9 mouse cellular contexts compared by ENCODE assay signal in the genomic region with DNA sequence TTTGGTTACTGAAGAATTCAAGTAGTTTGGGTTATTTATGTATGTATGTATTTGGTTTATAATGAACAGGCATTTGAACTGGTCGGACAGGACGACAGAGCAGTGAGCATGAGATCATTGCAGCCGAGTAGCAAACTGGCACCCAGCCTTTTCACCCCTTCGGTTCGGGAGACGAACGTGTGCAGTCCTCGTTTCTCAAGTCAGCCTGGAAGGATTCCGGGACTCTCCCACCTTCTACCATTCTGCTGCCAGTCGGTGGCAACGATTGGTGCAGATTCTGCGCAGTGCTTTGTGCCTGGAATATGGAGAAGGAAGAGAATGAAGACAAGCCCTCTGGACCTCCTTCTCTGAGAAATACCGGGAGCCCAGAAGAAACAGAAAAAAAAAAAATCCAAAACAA. TPM values are rescaled to one million over a fixed set of nuclear protein-coding genes. Genes with fewer than 3 reads are reported as not detected.
DNase-seq lines count a peak whose midpoint lies in the region; ATAC-seq and TF ChIP-seq lines count a peak whose summit lies in the region.
"Had no signal": no experiment of that assay in that cellular context is flagged by ENCODE, and none has a peak within 500 bp of the region (broad histone marks: within the 10 kb centered on the region; RNA-seq: fewer than 3 reads in every experiment).

No protein-coding gene starts in this region.

- H3K4me2 ChIP-seq in intestine, embryonic 15.5 days (replicated peaks), result no peak overlapping the region
- H3K4me2 ChIP-seq: limb, embryonic 12.5 days had no signal

- H3K9me3 ChIP-seq in intestine, embryonic 15.5 days, result no peaks in the 10 kb centered on the region

- peak overlapping the region; percentile 27; the same call in 1 of the 2 replicates for H3K4me3 ChIP-seq in kidney, adult 2 months (ENCODE audit: insufficient read depth, low read depth, low read length)
- H3K4me3 ChIP-seq in intestine, embryonic 15.5 days (replicated peaks), result no peak overlapping the region
- H3K4me3 ChIP-seq: limb, embryonic 12.5 days had no signal

- no peak for ATAC-seq in intestine, embryonic 15.5 days
- ATAC-seq in megakaryocyte, adult 5-6 weeks (ENCODE audit: poor library complexity, severe bottlenecking), result no peak

- H3K4me1 ChIP-seq in kidney, adult 2 months (ENCODE audit: control insufficient read depth, insufficient read depth, low read length), result no peaks in the 10 kb centered on the region
- H3K4me1 ChIP-seq in intestine, embryonic 15.5 days (replicated peaks), result no peaks in the 10 kb centered on the region

- TF ChIP-seq CTCF in kidney, adult 2 months (conservative IDR thresholded peaks at IDR 0.05; ENCODE audit: insufficient read depth, insufficient read length, low read depth, low read length), result no peak

- no peak overlapping the region for H3K27ac ChIP-seq in kidney, adult 2 months (ENCODE audit: insufficient read depth, low read depth, low read length)
- H3K27ac ChIP-seq in intestine, embryonic 15.5 days, result no peak overlapping the region

- no peak for TF ChIP-seq POLR2A in kidney, adult 2 months (IDR thresholded peaks at IDR 0.05; ENCODE audit: low read depth, low read length)

- no peak overlapping the region for H3K9ac ChIP-seq in intestine, embryonic 15.5 days
- H3K9ac ChIP-seq: limb, embryonic 12.5 days had no signal

- no peaks in the 10 kb centered on the region for H3K27me3 ChIP-seq in kidney, adult 2 months (replicated peaks; ENCODE audit: control insufficient read depth, insufficient read depth, low read length)
- no peaks in the 10 kb centered on the region for H3K27me3 ChIP-seq in intestine, embryonic 15.5 days (replicated peaks)
- H3K27me3 ChIP-seq: limb, embryonic 12.5 days had no signal

- intact Hi-C loops in left cerebral cortex, postnatal 14 days (cut with DNase I), result loop anchor here (1.0 to 10.0 kb wide), 8 partner anchors 37 to 563 kb away; no protein-coding TSS in a partner anchor

- 57% methylated on average over 13 of the region's 13 CpGs for WGBS in kidney, adult 2 months
- WGBS in intestine, embryonic 15.5 days, result 83% methylated on average over 13 of the region's 13 CpGs

- no peaks in the 10 kb centered on the region for H3K36me3 ChIP-seq in kidney, adult 2 months (ENCODE audit: control insufficient read depth, insufficient read depth, low read length)
- H3K36me3 ChIP-seq in intestine, embryonic 15.5 days, result no peaks in the 10 kb centered on the region
- H3K36me3 ChIP-seq: limb, embryonic 12.5 days had no signal

- peak; percentile 19 for DNase-seq in adipocyte (ENCODE audit: low spot score)
- DNase-seq in cerebellum, adult 11 months, result peak; percentile 85
- peak; percentile 59 to 69 for DNase-seq in frontal cortex, postnatal 25 days (ENCODE audit: low spot score in 2 of 2)
- peak; percentile 38 for DNase-seq in kidney, adult 2 months
- DNase-seq in left cerebral cortex, postnatal 14 days (ENCODE audit: low spot score in 2 of 2), result peak; percentile 81 to 94
- DNase-seq in ovary, postnatal 10 days (ENCODE audit: low spot score), result peak; percentile 43

RNA-seq across cellular contexts. Expression of a gene that starts 7.3 kb away (rescaled TPM):
- polyA plus RNA-seq in kidney, adult 2 months (2012; rRNA removed), result not detected in 2 replicates
- total RNA-seq in left cerebral cortex, postnatal 14 days (2021), result not detected
- polyA plus RNA-seq in intestine, embryonic 15.5 days (2015; fragmentation: Nextera tagmentation; extraction: Ambion mirVana), result not detected in 2 replicates
- total RNA-seq in megakaryocyte, adult 5-6 weeks (2015), result not detected in 2 replicates
- not detected in 2 replicates for total RNA-seq in megakaryocyte, adult 5-6 weeks (2017)
- polyA plus RNA-seq: limb, embryonic 12.5 days had no signal

Comparison
In these comparisons a context has a peak if more than half of its experiments do, and no peak if none do; other contexts are left out.
1. DNase-seq: peak in every context shown above with its lines; median percentile 88 in left cerebral cortex, postnatal 14 days; 85 in cerebellum, adult 11 months; 64 in frontal cortex, postnatal 25 days; 43 in ovary, postnatal 10 days; 38 in kidney, adult 2 months; 19 in adipocyte.